Mouse (Mus musculus): ENCODE results near the gene Tceal8.

GRCm38 (mm10) chrX:136203664-136204066, 31.5 kb upstream of the Tceal8 start, which contains the start of gene Tceal5:
- TF ChIP-seq CTCF (IDR thresholded peaks at IDR 0.05; ENCODE audit: control insufficient read depth, insufficient read depth, low read length) (no peak), POLR2A (IDR thresholded peaks at IDR 0.05; ENCODE audit: borderline replicate concordance, control insufficient read depth, low read depth, low read length) (no peak)
